22 mouse cellular contexts compared by ENCODE assay signal in the genomic region with DNA sequence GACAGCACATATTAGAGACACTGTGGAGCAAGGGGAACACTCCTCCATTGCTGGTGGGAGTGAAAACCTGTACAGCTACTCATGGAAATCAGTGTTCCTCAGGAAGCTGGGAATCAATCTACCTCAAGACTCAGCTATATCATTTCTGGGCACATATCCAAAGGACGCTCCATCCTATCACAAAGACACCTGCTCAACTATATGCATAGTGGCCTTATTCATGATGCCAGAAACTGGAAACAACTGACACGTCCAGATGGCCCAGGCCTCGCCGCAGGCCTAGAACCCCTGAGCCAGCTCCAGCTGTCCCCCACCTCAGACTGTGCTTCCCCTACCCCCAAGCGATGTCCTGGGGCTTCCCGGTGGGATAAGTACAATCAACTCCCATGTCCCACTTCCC.
DNase-seq lines count a peak whose midpoint lies in the region; ATAC-seq and TF ChIP-seq lines count a peak whose summit lies in the region.
"Had no signal": no experiment of that assay in that cellular context is flagged by ENCODE, and none has a peak within 500 bp of the region (broad histone marks: within the 10 kb centered on the region; RNA-seq: fewer than 3 reads in every experiment).

No protein-coding gene starts in this region.

- H3K27me3 ChIP-seq in hindbrain, embryonic 16.5 days (replicated peaks; ENCODE audit: control insufficient read depth, insufficient read depth, low read length): no peaks in the 10 kb centered on the region
- no peaks in the 10 kb centered on the region for H3K27me3 ChIP-seq in hindbrain, embryonic 13.5 days
- H3K27me3 ChIP-seq in midbrain, postnatal 0 days (ENCODE audit: insufficient read depth, low read length): no peaks in the 10 kb centered on the region
- H3K27me3 ChIP-seq in midbrain, embryonic 15.5 days (replicated peaks): no peaks in the 10 kb centered on the region
- H3K27me3 ChIP-seq: CH12.LX; embryonic facial prominence, embryonic 15.5 days; Patski had no signal

- no peak overlapping the region for H3K27ac ChIP-seq in hindbrain, embryonic 16.5 days (ENCODE audit: low read depth, low read length)
- H3K27ac ChIP-seq in hindbrain, embryonic 13.5 days: no peak overlapping the region
- H3K27ac ChIP-seq in midbrain, postnatal 0 days (ENCODE audit: low read depth, low read length): no peak overlapping the region
- no peak overlapping the region for H3K27ac ChIP-seq in midbrain, embryonic 15.5 days
- H3K27ac ChIP-seq: embryonic facial prominence, embryonic 15.5 days; forebrain, embryonic 10.5 days; gastrocnemius, adult 2 months; hindbrain, embryonic 14.5 days had no signal

- H3K4me3 ChIP-seq in hindbrain, embryonic 16.5 days (ENCODE audit: low read length): no peak overlapping the region
- no peak overlapping the region for H3K4me3 ChIP-seq in hindbrain, embryonic 13.5 days
- no peak overlapping the region for H3K4me3 ChIP-seq in midbrain, postnatal 0 days (ENCODE audit: low read depth, low read length)
- H3K4me3 ChIP-seq in midbrain, embryonic 15.5 days: no peak overlapping the region
- H3K4me3 ChIP-seq: embryonic facial prominence, embryonic 15.5 days; erythroblast, embryonic 14.5 days; forebrain, embryonic 10.5 days; gastrocnemius, adult 2 months had no signal

- ATAC-seq in hindbrain, embryonic 16.5 days: peak; percentile 56
- ATAC-seq in hindbrain, embryonic 13.5 days (ENCODE audit: low FRiP score): no peak
- no peak for ATAC-seq in midbrain, postnatal 0 days (ENCODE audit: low FRiP score)
- no peak for ATAC-seq in midbrain, embryonic 15.5 days (replicated peaks)
- ATAC-seq: activated CD4-positive, CD25-positive, alpha-beta regulatory T cell, adult 4 months; forebrain, embryonic 14.5 days; inflammation-experienced regulatory T-cells, adult 6 months; intestine, postnatal 0 days; Patski had no signal

- H3K9ac ChIP-seq in hindbrain, embryonic 16.5 days (ENCODE audit: low read depth, low read length): no peak overlapping the region
- H3K9ac ChIP-seq in hindbrain, embryonic 13.5 days: no peak overlapping the region
- no peak overlapping the region for H3K9ac ChIP-seq in midbrain, postnatal 0 days (replicated peaks; ENCODE audit: low read length, poor library complexity, severe bottlenecking)
- no peak overlapping the region for H3K9ac ChIP-seq in midbrain, embryonic 15.5 days
- H3K9ac ChIP-seq: embryonic facial prominence, embryonic 15.5 days; hindbrain, embryonic 14.5 days had no signal

- TF ChIP-seq CTCF in midbrain, postnatal 0 days (IDR thresholded peaks at IDR 0.05): no peak

- no peaks in the 10 kb centered on the region for H3K9me3 ChIP-seq in hindbrain, embryonic 16.5 days (ENCODE audit: control insufficient read depth, low read length)
- H3K9me3 ChIP-seq in hindbrain, embryonic 13.5 days: no peaks in the 10 kb centered on the region
- no peaks in the 10 kb centered on the region for H3K9me3 ChIP-seq in midbrain, postnatal 0 days (ENCODE audit: low read length)
- no peaks in the 10 kb centered on the region for H3K9me3 ChIP-seq in midbrain, embryonic 15.5 days
- H3K9me3 ChIP-seq: embryonic facial prominence, embryonic 15.5 days; forebrain, embryonic 10.5 days had no signal

- H3K4me2 ChIP-seq in hindbrain, embryonic 16.5 days (ENCODE audit: low read length): no peak overlapping the region
- no peak overlapping the region for H3K4me2 ChIP-seq in hindbrain, embryonic 13.5 days
- H3K4me2 ChIP-seq in midbrain, postnatal 0 days (ENCODE audit: low read depth, low read length, poor library complexity, severe bottlenecking): no peak overlapping the region
- H3K4me2 ChIP-seq in midbrain, embryonic 15.5 days: no peak overlapping the region
- H3K4me2 ChIP-seq: embryonic facial prominence, embryonic 15.5 days; hindbrain, embryonic 14.5 days had no signal

- 84% methylated on average over 5 of the region's 6 CpGs for WGBS in hindbrain, embryonic 16.5 days
- WGBS in hindbrain, embryonic 13.5 days: 82% methylated on average over 6 of the region's 6 CpGs
- WGBS in midbrain, postnatal 0 days: 91% methylated on average over 6 of the region's 6 CpGs
- 82% methylated on average over 6 of the region's 6 CpGs for WGBS in midbrain, embryonic 15.5 days

- DNase-seq in cerebellum, adult 9-10 months: peak; percentile 15
- no peak for DNase-seq in cerebellum, postnatal 36 days
- peak; percentile 51 for DNase-seq in midbrain, postnatal 0 days (ENCODE audit: low spot score)
- DNase-seq: adrenal gland, postnatal 14 days; embryo, embryonic 11 days; gastrocnemius, adult 2 months; gastrocnemius, postnatal 25 days; heart, postnatal 10 days; heart, postnatal 4 days had no signal

- no peaks in the 10 kb centered on the region for H3K36me3 ChIP-seq in hindbrain, embryonic 16.5 days (ENCODE audit: control insufficient read depth, insufficient read depth, low read length)
- no peaks in the 10 kb centered on the region for H3K36me3 ChIP-seq in hindbrain, embryonic 13.5 days
- H3K36me3 ChIP-seq in midbrain, postnatal 0 days (ENCODE audit: insufficient read depth, low read length): no peaks in the 10 kb centered on the region
- no peaks in the 10 kb centered on the region for H3K36me3 ChIP-seq in midbrain, embryonic 15.5 days (replicated peaks)
- H3K36me3 ChIP-seq: embryonic facial prominence, embryonic 15.5 days; forebrain, embryonic 10.5 days had no signal

- H3K4me1 ChIP-seq in hindbrain, embryonic 16.5 days (ENCODE audit: control insufficient read depth, insufficient read depth, low read depth, low read length): no peaks in the 10 kb centered on the region
- no peaks in the 10 kb centered on the region for H3K4me1 ChIP-seq in hindbrain, embryonic 13.5 days (replicated peaks)
- H3K4me1 ChIP-seq in midbrain, postnatal 0 days (ENCODE audit: insufficient read depth, low read length): no peaks in the 10 kb centered on the region
- H3K4me1 ChIP-seq in midbrain, embryonic 15.5 days: no peaks in the 10 kb centered on the region
- H3K4me1 ChIP-seq: embryonic facial prominence, embryonic 15.5 days; forebrain, embryonic 10.5 days had no signal

Comparison
In these comparisons a context has a peak if more than half of its experiments do, and no peak if none do; other contexts are left out.
1. DNase-seq: peak in cerebellum, adult 9-10 months (single experiment) and midbrain, postnatal 0 days (single experiment); none in cerebellum, postnatal 36 days (0 of 2).